Mouse (Mus musculus) embryonic facial prominence, embryonic 15.5 days (tissue): ENCODE results near the gene Prkd3. TPM values are rescaled to one million over a fixed set of nuclear protein-coding genes. Genes with fewer than 3 reads are reported as not detected.

Source experiments
- ATAC-seq: fragments of 200-750 bp; cut with Nextera tagmentation; 2 replicates; pipeline ENCODE4 v1.8.0; 2017; ENCODE audit warnings: low read depth, moderate TSS enrichment; ENCODE audit not compliant: insufficient number of reproducible peaks, low FRiP score, low TSS enrichment
- H3K27ac ChIP-seq: fragments of 300-500 bp; sonication (generic); replicated peaks from 2 replicates; pipeline ENCODE4 v1.5.1; 2015; ENCODE audit warnings: mild to moderate bottlenecking, inconsistent platforms
- H3K27me3 ChIP-seq: fragments of 300-500 bp; sonication (generic); 2 replicates; pipeline ENCODE4 v1.6.1; 2015; ENCODE audit warnings: inconsistent platforms
- H3K36me3 ChIP-seq: fragments of 300-500 bp; sonication (generic); 2 replicates; pipeline ENCODE4 v1.6.1; 2015; ENCODE audit warnings: mild to moderate bottlenecking, inconsistent platforms
- H3K4me1 ChIP-seq: fragments of 300-500 bp; sonication (generic); 2 replicates; pipeline ENCODE4 v1.6.1; 2015; ENCODE audit warnings: inconsistent platforms
- H3K4me2 ChIP-seq: fragments of 300-500 bp; sonication (generic); replicated peaks from 2 replicates; pipeline ENCODE4 v1.6.1; 2015; ENCODE audit warnings: mild to moderate bottlenecking, inconsistent platforms
- H3K4me3 ChIP-seq: fragments of 300-500 bp; sonication (generic); replicated peaks from 2 replicates; pipeline ENCODE4 v1.5.1; 2015; ENCODE audit warnings: mild to moderate bottlenecking, inconsistent platforms
- H3K9ac ChIP-seq: fragments of 300-500 bp; sonication (generic); 2 replicates; pipeline ENCODE4 v1.6.1; 2015; ENCODE audit warnings: inconsistent platforms
- H3K9me3 ChIP-seq: fragments of 300-500 bp; sonication (generic); replicated peaks from 2 replicates; pipeline ENCODE4 v1.6.1; 2016; ENCODE audit warnings: inconsistent platforms
- WGBS: fragments of 180-500 bp; shearing (Covaris S2); methylation state at CpG from one replicate; pipeline ENCODE4 v1.1.7; 2015; 5-methylcytosine and 5-hydroxymethylcytosine counted together
- polyA plus RNA-seq: library from polyadenylated mRNA; unstranded; fragments of >200 nt; fragmentation: Nextera tagmentation; extraction: Ambion mirVana; gene quantifications from 2 replicates; pipeline ENCODE4 v1.2.1, GENCODE M21; 2015

Gene Prkd3
- polyA plus RNA-seq, 1 experiment from 2014 or later, result 34.4 TPM

DNA sequence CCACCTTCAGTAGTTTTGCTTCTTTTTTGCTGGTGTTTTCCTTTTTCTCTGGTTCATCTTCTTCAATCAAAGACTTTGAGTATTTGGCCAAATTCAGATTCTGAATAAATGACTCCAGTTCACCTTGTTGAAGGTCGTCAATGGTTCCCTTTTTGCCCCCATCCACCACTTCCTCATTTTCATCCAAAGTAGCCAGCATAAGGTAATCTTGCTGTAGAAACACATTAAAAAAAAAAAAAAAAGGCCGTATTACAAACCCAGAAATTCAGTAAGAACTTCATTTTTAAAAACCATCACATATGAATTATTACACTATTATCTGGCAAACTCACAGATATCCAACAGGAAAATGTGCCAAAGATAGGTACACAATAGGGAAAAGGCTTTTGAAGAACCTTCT is 84.8 kb downstream of the Prkd3 start:
- 85% methylated on average over 2 of the region's 2 CpGs for WGBS
- ATAC-seq, result no peak
- no peaks in the 10 kb centered on the region for H3K27me3 ChIP-seq
- peaks cover 12% of the 10 kb centered on the region for H3K4me1 ChIP-seq
- peak overlapping the region; percentile 79 for H3K4me2 ChIP-seq
- no peak overlapping the region for H3K27ac ChIP-seq
- H3K4me3 ChIP-seq, result peak overlapping the region; percentile 67
- no peaks in the 10 kb centered on the region for H3K9me3 ChIP-seq
- H3K36me3 ChIP-seq, result peaks cover 45% of the 10 kb centered on the region
- H3K9ac ChIP-seq, result 0 out of 2 replicates have a peak overlapping the region, but pooled peaks have one; percentile 56

DNA sequence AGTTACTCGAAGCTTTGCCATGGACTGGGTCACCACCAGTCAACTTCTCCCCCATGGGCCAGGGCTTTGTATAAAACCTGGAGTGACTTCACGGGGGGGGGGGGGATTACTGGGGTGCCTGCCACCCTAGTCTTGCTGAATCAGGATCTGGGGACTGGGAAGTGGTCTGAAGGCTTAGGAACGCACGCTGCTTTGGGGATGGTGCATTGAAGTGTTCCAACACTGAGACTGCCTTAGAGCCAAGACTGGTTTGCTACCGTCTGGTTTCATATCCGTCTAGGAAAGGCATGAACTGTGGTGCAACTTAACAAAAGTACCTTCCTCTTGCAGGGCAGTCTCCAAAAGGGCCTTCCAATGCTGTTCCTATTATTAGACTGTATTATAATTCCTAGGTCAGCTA is 102.9 kb downstream of the Prkd3 start:
- WGBS, result 42% methylated on average over 6 of the region's 6 CpGs
- no peak overlapping the region for H3K9ac ChIP-seq
- H3K4me1 ChIP-seq, result peaks cover 17% of the 10 kb centered on the region
- no peaks in the 10 kb centered on the region for H3K27me3 ChIP-seq
- H3K27ac ChIP-seq, result 0 out of 2 replicates have a peak overlapping the region, but pooled peaks have one; percentile 85
- peak overlapping the region; percentile 68; the same call in 1 of the 2 replicates for H3K4me3 ChIP-seq
- no peak for ATAC-seq
- peaks cover 38% of the 10 kb centered on the region for H3K36me3 ChIP-seq
- peak overlapping the region; percentile 75 for H3K4me2 ChIP-seq
- no peaks in the 10 kb centered on the region for H3K9me3 ChIP-seq

DNA sequence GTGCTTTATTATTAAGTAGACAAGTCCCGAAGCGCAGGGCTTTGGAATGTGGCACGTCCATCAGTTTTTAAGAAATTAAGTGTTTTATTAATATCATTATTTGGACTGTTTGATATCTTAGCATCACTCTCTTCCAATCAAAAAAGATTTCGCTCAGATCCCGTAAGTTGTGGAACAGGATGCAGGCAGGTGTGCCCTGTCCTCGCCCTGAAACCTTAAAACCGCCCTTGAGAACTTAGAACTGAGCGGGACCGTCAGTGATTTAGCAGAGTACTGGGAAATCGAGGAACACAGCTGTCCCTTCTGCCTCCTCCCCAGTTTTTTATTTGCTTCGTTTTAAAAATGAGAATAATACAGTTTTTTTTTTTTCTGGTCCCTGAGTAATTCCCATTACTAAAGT is 103.7 kb downstream of the Prkd3 start:
- ATAC-seq, result no peak
- no peaks in the 10 kb centered on the region for H3K27me3 ChIP-seq
- H3K4me2 ChIP-seq, result peak overlapping the region; percentile 75
- peaks cover 31% of the 10 kb centered on the region for H3K36me3 ChIP-seq
- no peaks in the 10 kb centered on the region for H3K9me3 ChIP-seq
- peak overlapping the region; percentile 79 for H3K9ac ChIP-seq
- H3K4me3 ChIP-seq, result peak overlapping the region; percentile 68
- peak overlapping the region; percentile 85 for H3K27ac ChIP-seq
- WGBS, result under 1% methylated on average over 11 of the region's 11 CpGs
- peaks cover 17% of the 10 kb centered on the region for H3K4me1 ChIP-seq

GRCm38 (mm10) chr17:78916369-78916813 is 104.2 kb downstream of the Prkd3 start, which contains the start of gene Cebpzos:
Cebpzos (plus strand) TSS chr17:78916500.
- under 1% methylated on average over 37 of the region's 37 CpGs for WGBS
- Histone ChIP-seq H3K9ac (peak within 1 kb of the TSS; percentile 79), H3K4me1 (peaks cover 17% of the 10 kb centered on the region), H3K4me2 (peak within 1 kb of the TSS; percentile 75), H3K27ac (peak within 1 kb of the TSS; percentile 85), H3K36me3 (peaks cover 26% of the 10 kb centered on the region), H3K4me3 (peak within 1 kb of the TSS; percentile 68), H3K9me3 (no peaks in the 10 kb centered on the region), H3K27me3 (no peaks in the 10 kb centered on the region)
- ATAC-seq, result peak; percentile 91

DNA sequence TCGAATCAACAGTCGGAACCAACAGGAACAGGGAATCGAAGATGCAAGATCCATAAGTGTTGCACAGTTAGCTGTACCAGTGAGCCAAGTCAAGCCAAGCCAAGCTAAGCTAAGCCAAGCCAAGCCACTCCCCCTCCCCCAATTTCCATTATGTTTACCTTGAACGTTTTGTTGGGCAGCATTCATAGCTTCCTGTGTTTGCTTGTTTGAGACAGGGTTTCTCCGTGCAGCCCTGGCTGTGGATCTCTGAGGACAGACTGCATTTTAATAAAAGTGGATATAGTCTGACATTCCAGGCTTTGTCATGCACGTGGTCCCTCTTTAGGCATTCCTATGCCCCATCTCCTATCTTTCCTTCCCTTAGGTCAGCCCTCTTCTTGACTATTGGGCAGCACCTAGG is 104.8 kb downstream of the Prkd3 start:
- WGBS, result 47% methylated on average over 6 of the region's 6 CpGs
- Histone ChIP-seq H3K9me3 (no peaks in the 10 kb centered on the region), H3K36me3 (peaks cover 21% of the 10 kb centered on the region), H3K27ac (peak overlapping the region; percentile 85), H3K9ac (peak overlapping the region; percentile 79; the same call in 1 of the 2 replicates), H3K4me1 (peaks cover 17% of the 10 kb centered on the region), H3K27me3 (no peaks in the 10 kb centered on the region), H3K4me3 (peak overlapping the region; percentile 68), H3K4me2 (peak overlapping the region; percentile 75)
- ATAC-seq, result no peak

- WGBS, result 71% methylated on average over 3 of the region's 3 CpGs
- no peaks in the 10 kb centered on the region for H3K27me3 ChIP-seq
- no peak overlapping the region for H3K4me2 ChIP-seq
- peaks cover 17% of the 10 kb centered on the region for H3K4me1 ChIP-seq
- H3K4me3 ChIP-seq, result no peak overlapping the region
- H3K27ac ChIP-seq, result no peak overlapping the region
- no peak overlapping the region for H3K9ac ChIP-seq
- H3K36me3 ChIP-seq, result peaks cover 7% of the 10 kb centered on the region; the same call in 1 of the 2 replicates
- H3K9me3 ChIP-seq, result no peaks in the 10 kb centered on the region
- no peak for ATAC-seq
These were observed 106.7 kb downstream of the Prkd3 start for GRCm38 (mm10) chr17:78913921-78914320.

- peak overlapping the region; percentile 50 for H3K4me2 ChIP-seq
- H3K4me1 ChIP-seq, result peaks cover 17% of the 10 kb centered on the region
- H3K27me3 ChIP-seq, result no peaks in the 10 kb centered on the region
- no peak overlapping the region for H3K9ac ChIP-seq
- H3K36me3 ChIP-seq, result no peaks in the 10 kb centered on the region
- peak overlapping the region; percentile 40 for H3K4me3 ChIP-seq
- peak; percentile 61 for ATAC-seq
- H3K27ac ChIP-seq, result no peak overlapping the region
- WGBS, result 26% methylated on average over 6 of the region's 6 CpGs
- no peaks in the 10 kb centered on the region for H3K9me3 ChIP-seq
These were observed 107.7 kb downstream of the Prkd3 start for GRCm38 (mm10) chr17:78912861-78913281.

DNA sequence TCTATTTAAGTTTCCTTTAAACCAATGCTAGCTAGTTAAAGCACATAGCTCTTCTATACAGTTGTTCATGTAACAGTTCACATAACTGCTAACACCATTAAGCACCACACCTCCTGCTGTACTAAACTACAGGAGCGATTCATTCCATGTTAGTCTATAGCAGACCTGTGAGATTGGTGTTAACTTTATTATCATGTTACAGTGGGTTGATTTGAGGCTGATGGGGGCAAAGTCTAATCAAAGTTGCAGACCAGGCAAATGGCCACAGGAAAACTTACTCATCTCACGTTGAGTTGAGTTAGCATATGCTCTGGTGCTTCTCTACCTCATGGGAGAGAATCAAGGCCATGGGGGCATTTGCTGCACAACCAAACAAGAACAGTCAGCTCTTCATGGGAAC is 111.2 kb downstream of the Prkd3 start:
- Histone ChIP-seq H3K4me2 (no peak overlapping the region), H3K9me3 (no peaks in the 10 kb centered on the region), H3K4me1 (no peaks in the 10 kb centered on the region), H3K27me3 (no peaks in the 10 kb centered on the region), H3K36me3 (no peaks in the 10 kb centered on the region), H3K27ac (no peak overlapping the region), H3K9ac (no peak overlapping the region), H3K4me3 (no peak overlapping the region)
- ATAC-seq, result no peak
- WGBS, result 70% methylated on average over 2 of the region's 2 CpGs

DNA sequence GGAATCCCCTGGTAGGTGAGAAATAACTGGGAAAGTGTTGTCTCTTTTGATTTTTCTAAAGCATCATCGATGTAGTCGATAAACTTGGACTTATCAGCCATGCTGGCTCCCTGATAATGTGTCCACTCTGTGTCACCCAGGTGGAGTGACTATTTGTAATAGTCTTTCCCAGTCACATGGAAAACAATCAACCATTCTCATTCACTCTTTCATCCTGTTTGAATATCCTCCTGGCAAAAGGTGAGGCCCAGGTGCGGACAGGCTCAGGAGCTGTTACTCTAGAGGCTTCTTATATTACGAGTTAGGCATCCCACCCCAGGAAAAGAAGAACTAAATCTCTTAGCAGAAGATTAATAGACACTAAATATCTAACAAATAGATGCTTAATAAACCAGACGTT is 113.7 kb downstream of the Prkd3 start, which contains the start of gene Sult6b1:
Sult6b1 (minus strand) TSS at position 101 of the 400 bp plus-strand sequence.
- 82% methylated on average over 5 of the region's 5 CpGs for WGBS
- H3K9me3 ChIP-seq, result no peaks in the 10 kb centered on the region
- no peak within 1 kb of the TSS for H3K4me3 ChIP-seq
- H3K27me3 ChIP-seq, result no peaks in the 10 kb centered on the region
- H3K4me1 ChIP-seq, result no peaks in the 10 kb centered on the region
- H3K36me3 ChIP-seq, result no peaks in the 10 kb centered on the region
- H3K9ac ChIP-seq, result no peak within 1 kb of the TSS
- H3K27ac ChIP-seq, result no peak within 1 kb of the TSS
- ATAC-seq, result no peak
- H3K4me2 ChIP-seq, result no peak within 1 kb of the TSS

DNA sequence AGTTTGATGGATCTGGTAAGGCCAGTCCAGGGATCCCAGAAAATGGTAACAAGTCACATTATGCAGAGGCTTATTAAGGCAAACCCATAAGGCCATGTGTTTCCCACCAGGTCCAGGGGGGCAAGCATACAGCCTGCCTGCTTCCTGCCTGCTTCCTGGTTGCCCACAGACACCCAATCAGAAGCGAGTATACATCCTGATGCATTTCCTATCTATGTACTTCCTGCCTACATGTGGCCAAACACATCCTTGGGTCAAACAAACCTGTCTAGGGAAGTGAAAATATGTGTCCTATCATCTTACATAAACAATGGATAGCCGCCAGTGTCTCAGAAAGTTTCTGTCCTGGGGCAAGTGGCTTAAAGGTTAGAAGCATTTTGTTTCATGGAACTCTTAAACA is 117.5 kb downstream of the Prkd3 start:
- H3K9me3 ChIP-seq, result no peaks in the 10 kb centered on the region
- H3K27me3 ChIP-seq, result no peaks in the 10 kb centered on the region
- H3K9ac ChIP-seq, result no peak overlapping the region
- ATAC-seq, result no peak
- H3K4me1 ChIP-seq, result no peaks in the 10 kb centered on the region
- H3K4me2 ChIP-seq, result no peak overlapping the region
- H3K4me3 ChIP-seq, result no peak overlapping the region
- no peaks in the 10 kb centered on the region for H3K36me3 ChIP-seq
- 78% methylated on average over 2 of the region's 2 CpGs for WGBS
- H3K27ac ChIP-seq, result no peak overlapping the region
